ENCODE assay signal across 7 mouse cellular contexts in genomic region chr11:53770125-53770791, GRCm38 (mm10). TPM values are rescaled to one million over a fixed set of nuclear protein-coding genes. Genes with fewer than 3 reads are reported as not detected.
DNase-seq lines count a peak whose midpoint lies in the region; ATAC-seq lines count a peak whose summit lies in the region.

No protein-coding gene starts in this region.

- H3K4me1 ChIP-seq in intestine, embryonic 14.5 days (replicated peaks; ENCODE audit: control insufficient read depth, insufficient read depth, low read length) = peaks cover 16% of the 10 kb centered on the region; the same call in 1 of the 2 replicates
- H3K4me1 ChIP-seq in limb, embryonic 12.5 days (replicated peaks) = peaks cover 12% of the 10 kb centered on the region
- peaks cover 5% of the 10 kb centered on the region for H3K4me1 ChIP-seq in midbrain, embryonic 12.5 days

- peak; percentile 52 to 61 for DNase-seq in cerebellum, postnatal 25 days
- peak; percentile 86 for DNase-seq in gastrocnemius, postnatal 14 days
- peak; percentile 92 for DNase-seq in intestine, embryonic 14.5 days (ENCODE audit: low spot score)
- peak; percentile 74 to 78 for DNase-seq in spleen, adult 18-20 months

- ATAC-seq in activated CD4-positive, CD25-positive, alpha-beta regulatory T cell, adult 4 months = peak; percentile 11
- ATAC-seq in intestine, embryonic 14.5 days (replicated peaks; ENCODE audit: low FRiP score, low TSS enrichment, low read depth) = peak; percentile 79
- peak; percentile 71 for ATAC-seq in limb, embryonic 12.5 days (ENCODE audit: insufficient number of reproducible peaks, insufficient read depth, low FRiP score, low TSS enrichment, low read depth)
- ATAC-seq in midbrain, embryonic 12.5 days (ENCODE audit: low FRiP score, low read depth) = peak; percentile 73

- peak overlapping the region; percentile 75 for H3K4me2 ChIP-seq in intestine, embryonic 14.5 days (ENCODE audit: low read length)
- H3K4me2 ChIP-seq in limb, embryonic 12.5 days = peak overlapping the region; percentile 81
- H3K4me2 ChIP-seq in midbrain, embryonic 12.5 days (replicated peaks) = peak overlapping the region; percentile 89

- WGBS in intestine, embryonic 14.5 days = under 1% methylated on average over 73 of the region's 75 CpGs
- WGBS in limb, embryonic 12.5 days = under 1% methylated on average over 75 of the region's 75 CpGs
- WGBS in midbrain, embryonic 12.5 days = under 1% methylated on average over 75 of the region's 75 CpGs

- H3K9me3 ChIP-seq in intestine, embryonic 14.5 days (ENCODE audit: control insufficient read depth, low read length) = no peaks in the 10 kb centered on the region
- no peaks in the 10 kb centered on the region for H3K9me3 ChIP-seq in limb, embryonic 12.5 days
- H3K9me3 ChIP-seq in midbrain, embryonic 12.5 days = no peaks in the 10 kb centered on the region

- H3K27me3 ChIP-seq in intestine, embryonic 14.5 days (replicated peaks; ENCODE audit: control insufficient read depth, insufficient read depth, low read length) = no peaks in the 10 kb centered on the region
- H3K27me3 ChIP-seq in limb, embryonic 12.5 days = peaks cover 18% of the 10 kb centered on the region; the same call in 1 of the 2 replicates
- peaks cover 50% of the 10 kb centered on the region for H3K27me3 ChIP-seq in midbrain, embryonic 12.5 days

- intact Hi-C loops in gastrocnemius, postnatal 14 days (cut with DNase I; ENCODE audit: low total_unique reads) = no loop called here

- peak overlapping the region; percentile 88 for H3K4me3 ChIP-seq in intestine, embryonic 14.5 days (ENCODE audit: low read depth, low read length)
- peak overlapping the region; percentile 79 for H3K4me3 ChIP-seq in limb, embryonic 12.5 days (replicated peaks)
- H3K4me3 ChIP-seq in midbrain, embryonic 12.5 days = peak overlapping the region; percentile 60

- H3K27ac ChIP-seq in intestine, embryonic 14.5 days (ENCODE audit: low read depth) = peak overlapping the region; percentile 87
- peak overlapping the region; percentile 51 for H3K27ac ChIP-seq in limb, embryonic 12.5 days
- H3K27ac ChIP-seq in midbrain, embryonic 12.5 days (replicated peaks) = no peak overlapping the region

- peak overlapping the region; percentile 73 for H3K9ac ChIP-seq in intestine, embryonic 14.5 days (ENCODE audit: low read length)
- H3K9ac ChIP-seq in limb, embryonic 12.5 days (replicated peaks) = peak overlapping the region; percentile 75
- peak overlapping the region; percentile 56 for H3K9ac ChIP-seq in midbrain, embryonic 12.5 days (replicated peaks)

- H3K36me3 ChIP-seq in intestine, embryonic 14.5 days (ENCODE audit: control insufficient read depth, insufficient read depth, low read length) = peaks cover 28% of the 10 kb centered on the region
- H3K36me3 ChIP-seq in limb, embryonic 12.5 days = peaks cover 20% of the 10 kb centered on the region
- no peaks in the 10 kb centered on the region for H3K36me3 ChIP-seq in midbrain, embryonic 12.5 days

RNA-seq across cellular contexts. Expression of gene Irf1, which starts 0.4 kb away (rescaled TPM):
- 100 to 1,000 TPM; 236 to 307 TPM for polyA plus RNA-seq in activated CD4-positive, CD25-positive, alpha-beta regulatory T cell, adult 4 months (2017; shearing (Covaris generic))
- 1 to 10 TPM; 8.7 to 9.1 TPM for total RNA-seq in gastrocnemius, postnatal 14 days (2021)
- 34.3 and 35.5 TPM in 2 replicates for polyA plus RNA-seq in intestine, embryonic 14.5 days (2014; fragmentation: Nextera tagmentation; extraction: Ambion mirVana)
- polyA plus RNA-seq in limb, embryonic 12.5 days (2016; fragmentation: Nextera tagmentation; extraction: Ambion mirVana) = 8.4 and 8.5 TPM in 2 replicates
- 3.4 and 4.3 TPM in 2 replicates for polyA plus RNA-seq in midbrain, embryonic 12.5 days (2016; fragmentation: Nextera tagmentation; extraction: Ambion mirVana)

RNA-seq across cellular contexts. Expression of gene Gm17334, which starts 2.7 kb away (rescaled TPM):
- polyA plus RNA-seq in activated CD4-positive, CD25-positive, alpha-beta regulatory T cell, adult 4 months (2017; shearing (Covaris generic)) = 1 to 10 TPM; 4.9 to 6.2 TPM
- total RNA-seq in gastrocnemius, postnatal 14 days (2021) = under 1 TPM; 0.23 to 0.33 TPM
- 0.60 and 0.68 TPM in 2 replicates for polyA plus RNA-seq in intestine, embryonic 14.5 days (2014; fragmentation: Nextera tagmentation; extraction: Ambion mirVana)
- 0.31 TPM in 1 of 2 replicates, not detected in the other for polyA plus RNA-seq in limb, embryonic 12.5 days (2016; fragmentation: Nextera tagmentation; extraction: Ambion mirVana)
- polyA plus RNA-seq in midbrain, embryonic 12.5 days (2016; fragmentation: Nextera tagmentation; extraction: Ambion mirVana) = not detected in 2 replicates

RNA-seq across cellular contexts. Expression of gene Il5, which starts 49.7 kb away (rescaled TPM):
- under 1 TPM in 1 of 2 experiments, not detected in 1; 0.21 TPM for polyA plus RNA-seq in activated CD4-positive, CD25-positive, alpha-beta regulatory T cell, adult 4 months (2017; shearing (Covaris generic))
- not detected for total RNA-seq in gastrocnemius, postnatal 14 days (2021)
- polyA plus RNA-seq in intestine, embryonic 14.5 days (2014; fragmentation: Nextera tagmentation; extraction: Ambion mirVana) = not detected in 2 replicates
- polyA plus RNA-seq in limb, embryonic 12.5 days (2016; fragmentation: Nextera tagmentation; extraction: Ambion mirVana) = not detected in 2 replicates
- polyA plus RNA-seq in midbrain, embryonic 12.5 days (2016; fragmentation: Nextera tagmentation; extraction: Ambion mirVana) = not detected in 2 replicates

Comparison
In these comparisons a context has a peak if more than half of its experiments do, and no peak if none do; other contexts are left out.
1. ATAC-seq: peak in every context shown above with its lines; median percentile 79 in intestine, embryonic 14.5 days; 73 in midbrain, embryonic 12.5 days; 71 in limb, embryonic 12.5 days; 11 in activated CD4-positive, CD25-positive, alpha-beta regulatory T cell, adult 4 months.